Mouse (Mus musculus) megakaryocyte, embryonic 14.5 days (primary cell): Measurements from ENCODE around the gene Slc36a3. TPM values are rescaled to one million over a fixed set of nuclear protein-coding genes. Genes with fewer than 3 reads are reported as not detected.

Experiments
- H3K27me3 ChIP-seq: replicated peaks from 2 replicates; pipeline ENCODE3; 2012; ENCODE audit warnings: inconsistent platforms
- H3K36me3 ChIP-seq: replicated peaks from 2 replicates; pipeline ENCODE3; 2012; ENCODE audit warnings: low read length, inconsistent platforms, mixed read lengths
- H3K4me1 ChIP-seq: 2 replicates; pipeline ENCODE4 v1.6.1; 2012; ENCODE audit warnings: inconsistent platforms
- H3K4me3 ChIP-seq: replicated peaks from 2 replicates; pipeline ENCODE3; 2012; ENCODE audit warnings: moderate library complexity, mild to moderate bottlenecking, inconsistent platforms
- H3K9me3 ChIP-seq: 2 replicates; pipeline ENCODE4 v1.6.1; 2012; ENCODE audit warnings: inconsistent platforms
- FLI1 ChIP-seq: IDR thresholded peaks from 2 replicates; pipeline ENCODE4 v1.6.1; 2012; ENCODE audit warnings: low read length, inconsistent platforms, mixed read lengths
- GATA1 ChIP-seq: IDR thresholded peaks from 3 replicates; pipeline ENCODE4 v1.6.1; 2012; ENCODE audit warnings: mixed read lengths, low read length, inconsistent platforms, borderline replicate concordance
- polyA plus RNA-seq: library from polyadenylated mRNA; stranded (reverse); fragments of >175 nt; gene quantifications from 2 replicates; pipeline ENCODE4 v1.2.3, GENCODE M21; 2012; ENCODE audit warnings: low replicate concordance; ENCODE audit not compliant: insufficient read depth

Gene Slc36a3
- polyA plus RNA-seq, 1 experiment = not detected

- Histone ChIP-seq H3K36me3 (no peaks in the 10 kb centered on the region), H3K9me3 (peaks cover 12% of the 10 kb centered on the region), H3K27me3 (peaks cover 46% of the 10 kb centered on the region), H3K4me3 (no peak overlapping the region), H3K4me1 (peaks cover 30% of the 10 kb centered on the region)
- TF ChIP-seq GATA1 (no peak), FLI1 (no peak)
Measured at GRCm38 (mm10) chr11:55081206-55081605, 70.3 kb downstream of the Slc36a3 start.

- H3K27me3 ChIP-seq = peaks cover 38% of the 10 kb centered on the region
- TF ChIP-seq GATA1 = no peak
- no peak for TF ChIP-seq FLI1
Measured at GRCm38 (mm10) chr11:55079180-55079579, 72.3 kb downstream of the Slc36a3 start.

GRCm38 (mm10) chr11:55078502-55078901 is 73.0 kb downstream of the Slc36a3 start:
- Histone ChIP-seq H3K9me3 (peaks cover 12% of the 10 kb centered on the region), H3K4me1 (peaks cover 25% of the 10 kb centered on the region), H3K27me3 (peaks cover 33% of the 10 kb centered on the region), H3K4me3 (peak overlapping the region; percentile 92), H3K36me3 (no peaks in the 10 kb centered on the region)
- TF ChIP-seq FLI1 (no peak), GATA1 (no peak)

More at GRCm38 (mm10) chr11:55079180-55079579, 72.3 kb downstream of the Slc36a3 start:
- Histone ChIP-seq H3K4me1 (peaks cover 25% of the 10 kb centered on the region), H3K4me3 (no peak overlapping the region), H3K9me3 (peaks cover 12% of the 10 kb centered on the region), H3K36me3 (no peaks in the 10 kb centered on the region)

GRCm38 (mm10) chr11:55077331-55078231 is 73.9 kb downstream of the Slc36a3 start, which contains the start of gene Ccdc69:
Gene Ccdc69 (minus strand): TSS chr11:55078131.
- Histone ChIP-seq H3K4me1 (peaks cover 33% of the 10 kb centered on the region), H3K36me3 (no peaks in the 10 kb centered on the region), H3K27me3 (peaks cover 27% of the 10 kb centered on the region), H3K4me3 (peak within 1 kb of the TSS; percentile 92), H3K9me3 (peaks cover 12% of the 10 kb centered on the region)
- TF ChIP-seq FLI1 (no peak), GATA1 (no peak)

- Histone ChIP-seq H3K4me1 (peaks cover 37% of the 10 kb centered on the region), H3K9me3 (peaks cover 2% of the 10 kb centered on the region; the same call in 1 of the 2 replicates), H3K36me3 (no peaks in the 10 kb centered on the region), H3K27me3 (peaks cover 17% of the 10 kb centered on the region), H3K4me3 (no peak overlapping the region)
- TF ChIP-seq FLI1 = no peak
- TF ChIP-seq GATA1 = no peak
Measured at GRCm38 (mm10) chr11:55076234-55076633, 75.3 kb downstream of the Slc36a3 start.

GRCm38 (mm10) chr11:55075602-55076001 is 75.9 kb downstream of the Slc36a3 start:
- Histone ChIP-seq H3K9me3 (no peaks in the 10 kb centered on the region), H3K27me3 (peaks cover 12% of the 10 kb centered on the region), H3K4me1 (peaks cover 37% of the 10 kb centered on the region), H3K4me3 (no peak overlapping the region), H3K36me3 (no peaks in the 10 kb centered on the region)
- TF ChIP-seq GATA1 = no peak

Other genes with a start within 250 kb of the Slc36a3 start
- 21.7 and 34.2 TPM in 2 replicates for gene Gpx3, start 249.3 kb downstream of the Slc36a3 start, polyA plus RNA-seq
- 69.0 and 80.2 TPM in 2 replicates for gene Tnip1, start 188.8 kb downstream of the Slc36a3 start, polyA plus RNA-seq
- 0.90 and 18.9 TPM in 2 replicates for gene Anxa6, start 118.3 kb downstream of the Slc36a3 start, polyA plus RNA-seq
- gene Ccdc69, start 73.6 kb downstream of the Slc36a3 start, polyA plus RNA-seq = 0.73 TPM in 1 of 2 replicates, not detected in the other
- gene Gm2a, start 53.6 kb downstream of the Slc36a3 start, polyA plus RNA-seq = 3.3 and 7.5 TPM in 2 replicates
- 0.18 TPM in 1 of 2 replicates, not detected in the other for gene Slc36a2, start 33.4 kb upstream of the Slc36a3 start, polyA plus RNA-seq
- gene Slc36a1, start 52.6 kb upstream of the Slc36a3 start, polyA plus RNA-seq = 4.0 and 6.4 TPM in 2 replicates
- gene Fat2, start 184.9 kb upstream of the Slc36a3 start, polyA plus RNA-seq = 0.29 TPM in 1 of 2 replicates, not detected in the other